ENCODE assay signal across 30 mouse cellular contexts in the genomic region with DNA sequence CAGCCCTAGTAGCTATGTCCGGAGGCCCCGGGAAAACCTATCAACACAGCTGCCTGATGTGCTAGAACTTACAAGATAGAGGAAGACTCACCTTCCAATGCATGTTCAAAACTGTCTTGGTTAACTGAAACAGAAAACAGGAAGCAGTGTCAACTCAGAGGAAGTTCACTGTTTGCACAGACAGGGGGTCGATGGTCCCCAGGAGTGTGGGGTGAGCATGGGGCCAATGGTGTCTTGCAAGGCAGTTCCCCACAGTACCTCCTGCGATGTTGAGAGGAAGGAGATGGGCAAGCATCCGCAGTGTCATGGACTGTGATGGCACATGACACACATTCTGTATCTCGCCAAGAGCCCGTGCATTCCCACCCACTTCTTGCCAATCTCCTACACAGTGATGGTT. TPM values are rescaled to one million over a fixed set of nuclear protein-coding genes. Genes with fewer than 3 reads are reported as not detected.
DNase-seq lines count a peak whose midpoint lies in the region; ATAC-seq and TF ChIP-seq lines count a peak whose summit lies in the region.
"Had no signal": no experiment of that assay in that cellular context is flagged by ENCODE, and none has a peak within 500 bp of the region (broad histone marks: within the 10 kb centered on the region; RNA-seq: fewer than 3 reads in every experiment).

No protein-coding gene starts in this region.

- no peaks in the 10 kb centered on the region for H3K36me3 ChIP-seq in splenic B cell, adult 2 months (ENCODE audit: control insufficient read depth, insufficient read depth, low read length, poor library complexity, severe bottlenecking)
- no peaks in the 10 kb centered on the region for H3K36me3 ChIP-seq in hindbrain, embryonic 10.5 days
- H3K36me3 ChIP-seq: embryonic facial prominence, embryonic 12.5 days; embryonic facial prominence, embryonic 15.5 days; heart, embryonic 10.5 days; heart, embryonic 13.5 days had no signal

- peak; percentile 65 for ATAC-seq in granulocyte monocyte progenitor cell, adult 5-6 weeks (replicated peaks; ENCODE audit: poor library complexity, severe bottlenecking)
- ATAC-seq: CD4-positive, CD25-positive, alpha-beta regulatory T cell, adult 4 months had no signal

- no peak for TF ChIP-seq CTCF in layer of hippocampus, adult 2 months (conservative IDR thresholded peaks at IDR 0.05)

- 90% methylated on average over 7 of the region's 7 CpGs for WGBS in hindbrain, embryonic 10.5 days

- DNase-seq in layer of hippocampus, adult 2 months (ENCODE audit: low spot score in 2 of 2), result no peak
- no peak for DNase-seq in layer of hippocampus, postnatal 25 days (ENCODE audit: extremely low spot score in 1 of 2, low spot score in 1 of 2)
- peak; percentile 6 for DNase-seq in urinary bladder, postnatal 10 days (ENCODE audit: low spot score)
- DNase-seq in urinary bladder, adult 2 months (ENCODE audit: low spot score), result no peak
- peak; percentile 25 for DNase-seq in splenic B cell, adult 2 months (ENCODE audit: low read depth, low spot score)
- no peak for DNase-seq in hindbrain, embryonic 10.5 days (ENCODE audit: low spot score)
- no peak for DNase-seq in ovary, postnatal 10 days (ENCODE audit: low spot score)

- no peaks in the 10 kb centered on the region for H3K27me3 ChIP-seq in splenic B cell, adult 2 months (ENCODE audit: control insufficient read depth, insufficient read depth, low read length, poor library complexity, severe bottlenecking)
- peaks cover 75% of the 10 kb centered on the region for H3K27me3 ChIP-seq in hindbrain, embryonic 10.5 days (ENCODE audit: insufficient read depth, poor library complexity, severe bottlenecking)
- H3K27me3 ChIP-seq: hindbrain, embryonic 15.5 days had no signal

- H3K27ac ChIP-seq in layer of hippocampus, adult 2 months, result peak overlapping the region; percentile 37; the same call in 1 of the 2 replicates
- no peak overlapping the region for H3K27ac ChIP-seq in hindbrain, embryonic 10.5 days
- H3K27ac ChIP-seq: embryonic facial prominence, embryonic 12.5 days; embryonic facial prominence, embryonic 15.5 days; gastrocnemius, adult 2 months; heart, embryonic 10.5 days; heart, embryonic 13.5 days; hindbrain, embryonic 12.5 days; hindbrain, embryonic 15.5 days had no signal

- H3K9me3 ChIP-seq in hindbrain, embryonic 10.5 days, result no peaks in the 10 kb centered on the region
- H3K9me3 ChIP-seq: embryonic facial prominence, embryonic 12.5 days; embryonic facial prominence, embryonic 15.5 days; heart, embryonic 10.5 days; heart, embryonic 13.5 days; hindbrain, embryonic 12.5 days; hindbrain, embryonic 15.5 days had no signal

- peaks cover 31% of the 10 kb centered on the region for H3K4me1 ChIP-seq in hindbrain, embryonic 10.5 days (replicated peaks)
- H3K4me1 ChIP-seq: embryonic facial prominence, embryonic 15.5 days; heart, embryonic 13.5 days; hindbrain, embryonic 15.5 days had no signal

- no peak overlapping the region for H3K4me3 ChIP-seq in layer of hippocampus, adult 2 months
- no peak overlapping the region for H3K4me3 ChIP-seq in hindbrain, embryonic 10.5 days
- H3K4me3 ChIP-seq: embryonic facial prominence, embryonic 12.5 days; embryonic facial prominence, embryonic 15.5 days; gastrocnemius, adult 2 months; heart, embryonic 10.5 days; heart, embryonic 13.5 days; hindbrain, embryonic 12.5 days; hindbrain, embryonic 15.5 days had no signal

RNA-seq across cellular contexts. Expression of a gene that starts 22.6 kb away (rescaled TPM):
- total RNA-seq in layer of hippocampus, adult 2 months (2021), result not detected
- not detected for total RNA-seq in layer of hippocampus, postnatal 25 days (2021)
- polyA plus RNA-seq in urinary bladder, adult 2 months (2012; rRNA removed), result not detected in 2 replicates
- total RNA-seq in granulocyte monocyte progenitor cell, adult 5-6 weeks (2014; fragmentation: Nextera tagmentation), result not detected in 2 replicates
- total RNA-seq in granulocyte monocyte progenitor cell, adult 5-6 weeks (2017), result not detected in 2 replicates
- 0.14 TPM in 1 of 2 replicates, not detected in the other for polyA plus RNA-seq in hindbrain, embryonic 10.5 days (2016; fragmentation: Nextera tagmentation; extraction: Ambion mirVana)
- total RNA-seq: adrenal gland, adult 2 months; adrenal gland, postnatal 14 days; adrenal gland, postnatal 4 days; forebrain, postnatal 0 days; gastrocnemius, adult 2 months; gastrocnemius, postnatal 14 days; gastrocnemius, postnatal 4 days; heart, adult 18-20 months; heart, postnatal 14 days; heart, postnatal 4 days; MEL had no signal
- polyA plus RNA-seq: adrenal gland, adult 2 months; C2C12; CD4-positive, CD25-positive, alpha-beta regulatory T cell, adult 4 months; embryonic facial prominence, embryonic 12.5 days; embryonic facial prominence, embryonic 15.5 days; forebrain, embryonic 11.5 days; frontal cortex, adult 2 months; heart, embryonic 13.5 days; heart, embryonic 16.5 days had no signal

RNA-seq across cellular contexts. Expression of a gene that starts 32.0 kb away (rescaled TPM):
- 100 to 1,000 TPM; 223 to 224 TPM for total RNA-seq in layer of hippocampus, adult 2 months (2021)
- total RNA-seq in layer of hippocampus, postnatal 25 days (2021), result 100 to 1,000 TPM; 211 to 216 TPM
- 1.3 and 1.4 TPM in 2 replicates for polyA plus RNA-seq in urinary bladder, adult 2 months (2012; rRNA removed)
- total RNA-seq in granulocyte monocyte progenitor cell, adult 5-6 weeks (2014; fragmentation: Nextera tagmentation), result not detected in 2 replicates
- not detected in 2 replicates for total RNA-seq in granulocyte monocyte progenitor cell, adult 5-6 weeks (2017)
- 19.3 and 24.8 TPM in 2 replicates for polyA plus RNA-seq in hindbrain, embryonic 10.5 days (2016; fragmentation: Nextera tagmentation; extraction: Ambion mirVana)
- polyA plus RNA-seq: CD4-positive, CD25-positive, alpha-beta regulatory T cell, adult 4 months had no signal

Comparison
In these comparisons a context has a peak if more than half of its experiments do, and no peak if none do; other contexts are left out.
1. DNase-seq: peak in urinary bladder, postnatal 10 days (single experiment) and splenic B cell, adult 2 months (single experiment); none in layer of hippocampus, adult 2 months (0 of 2), layer of hippocampus, postnatal 25 days (0 of 2), urinary bladder, adult 2 months (single experiment), hindbrain, embryonic 10.5 days (single experiment) and ovary, postnatal 10 days (single experiment).
2. RNA of a gene that starts 32.0 kb away (total RNA-seq): 223 to 224 TPM in layer of hippocampus, adult 2 months and 211 to 216 TPM in layer of hippocampus, postnatal 25 days; not detected in granulocyte monocyte progenitor cell, adult 5-6 weeks; every median in the first group is over 100 times any median in the second.